Comparison of ENCODE assay signal across 14 mouse cellular contexts in genomic region chr4:136028689-136029088, GRCm38 (mm10). TPM values are rescaled to one million over a fixed set of nuclear protein-coding genes. Genes with fewer than 3 reads are reported as not detected.
DNase-seq lines count a peak whose midpoint lies in the region; ATAC-seq and TF ChIP-seq lines count a peak whose summit lies in the region.
"Had no signal": no experiment of that assay in that cellular context is flagged by ENCODE, and none has a peak within 500 bp of the region (broad histone marks: within the 10 kb centered on the region; RNA-seq: fewer than 3 reads in every experiment).

No protein-coding gene starts in this region.

- H3K4me3 ChIP-seq in gastrocnemius, adult 2 months = no peak overlapping the region
- peak overlapping the region; percentile 47 for H3K4me3 ChIP-seq in bone marrow macrophage, adult 2 months (ENCODE audit: insufficient read depth, low read length)
- H3K4me3 ChIP-seq in liver, embryonic 14.5 days (ENCODE audit: insufficient read depth in 1 of 2, low read depth in 2 of 2, low read length in 2 of 2) = no peak overlapping the region
- H3K4me3 ChIP-seq: myocyte; stomach, embryonic 15.5 days had no signal

- no peak for DNase-seq in gastrocnemius, adult 2 months
- no peak for DNase-seq in gastrocnemius, postnatal 25 days
- peak; percentile 87 for DNase-seq in 416B (ENCODE audit: low read depth)
- peak in 1 of 3 experiments; percentile 65 for DNase-seq in liver, embryonic 14.5 days (ENCODE audit: low read depth in 3 of 3, low spot score in 3 of 3)
- no peak for DNase-seq in thymus, adult 18-20 months
- no peak for DNase-seq in thymus, postnatal 36 days
- no peak for DNase-seq in thymus, postnatal 14 days
- DNase-seq: adrenal gland, postnatal 14 days; cerebellum, adult 18-20 months; lung, adult 2 months had no signal

- WGBS in liver, embryonic 14.5 days (ENCODE audit: insufficient replicate concordance) = 30% methylated on average over 5 of the region's 5 CpGs

- peak overlapping the region; percentile 52 for H3K9ac ChIP-seq in liver, embryonic 14.5 days (replicated peaks)
- H3K9ac ChIP-seq: stomach, embryonic 15.5 days had no signal

- peak overlapping the region; percentile 47 for H3K4me2 ChIP-seq in liver, embryonic 14.5 days (ENCODE audit: low read depth)
- H3K4me2 ChIP-seq: stomach, embryonic 15.5 days had no signal

- peak; percentile 17; the same call in 1 of the 2 replicates for ATAC-seq in liver, embryonic 14.5 days (ENCODE audit: insufficient read depth)
- ATAC-seq: intestine, embryonic 16.5 days had no signal

- no peak for TF ChIP-seq POLR2A in bone marrow macrophage, adult 2 months (IDR thresholded peaks at IDR 0.05; ENCODE audit: borderline replicate concordance, low read depth, low read length)

- no peaks in the 10 kb centered on the region for H3K27me3 ChIP-seq in liver, embryonic 14.5 days (ENCODE audit: control insufficient read depth, insufficient read depth, low read length)
- H3K27me3 ChIP-seq: stomach, embryonic 15.5 days had no signal

- no peaks in the 10 kb centered on the region for H3K36me3 ChIP-seq in liver, embryonic 14.5 days (replicated peaks; ENCODE audit: control insufficient read depth, insufficient read depth, low read depth)
- H3K36me3 ChIP-seq: stomach, embryonic 15.5 days had no signal

- H3K4me1 ChIP-seq in bone marrow macrophage, adult 2 months (ENCODE audit: control insufficient read depth, insufficient read depth, low read length) = peaks cover 46% of the 10 kb centered on the region
- H3K4me1 ChIP-seq in liver, embryonic 14.5 days (replicated peaks; ENCODE audit: control insufficient read depth in 2 of 2, insufficient read depth in 2 of 2, low read length in 1 of 2) = peaks cover 14 to 39% of the 10 kb centered on the region in 2 experiments

- H3K27ac ChIP-seq in gastrocnemius, adult 2 months = peak overlapping the region; percentile 16; the same call in 1 of the 2 replicates
- H3K27ac ChIP-seq in bone marrow macrophage, adult 2 months (ENCODE audit: insufficient read depth, low read depth, low read length) = peak overlapping the region; percentile 89
- H3K27ac ChIP-seq in liver, embryonic 14.5 days = peak overlapping the region; percentile 51
- H3K27ac ChIP-seq: stomach, embryonic 15.5 days had no signal

- TF ChIP-seq CTCF in gastrocnemius, adult 2 months (IDR thresholded peaks at IDR 0.05) = no peak
- TF ChIP-seq CTCF in bone marrow macrophage, adult 2 months (IDR thresholded peaks at IDR 0.05; ENCODE audit: low read depth, low read length) = no peak
- TF ChIP-seq CTCF in liver, embryonic 14.5 days (IDR thresholded peaks at IDR 0.05; ENCODE audit: low read depth) = no peak

- H3K9me3 ChIP-seq in liver, embryonic 14.5 days (ENCODE audit: control insufficient read depth, low read length) = no peaks in the 10 kb centered on the region
- H3K9me3 ChIP-seq: stomach, embryonic 15.5 days had no signal

- intact Hi-C loops in gastrocnemius, adult 2 months (cut with DNase I) = no loop called here

- peak; percentile 30; the same call in 1 of the 2 replicates for TF ChIP-seq EP300 in liver, embryonic 14.5 days (IDR thresholded peaks at IDR 0.05; ENCODE audit: low read depth)

RNA-seq across cellular contexts. Expression of gene Eloa, which starts 7.1 kb away (rescaled TPM):
- total RNA-seq in gastrocnemius, adult 2 months (2021) = 10 to 100 TPM; 58.9 to 63.4 TPM
- total RNA-seq in gastrocnemius, postnatal 25 days (2021) = 10 to 100 TPM; 45.3 to 50.6 TPM
- polyA plus RNA-seq in bone marrow macrophage, adult 2 months (2012; ENCODE audit: insufficient read depth, insufficient read length, missing spikeins) = 66.0 and 69.3 TPM in 2 replicates
- polyA plus RNA-seq in liver, embryonic 14.5 days (2012; rRNA removed) = 9.7 and 16.2 TPM in 2 replicates
- 29.0 and 30.0 TPM in 2 replicates for polyA plus RNA-seq in liver, embryonic 14.5 days (2014; fragmentation: Nextera tagmentation; extraction: Ambion mirVana)

RNA-seq across cellular contexts. Expression of gene Rpl11, which starts 24.5 kb away (rescaled TPM):
- 100 to 1,000 TPM; 215 to 256 TPM for total RNA-seq in gastrocnemius, adult 2 months (2021)
- total RNA-seq in gastrocnemius, postnatal 25 days (2021) = 100 to 1,000 TPM; 209 to 218 TPM
- polyA plus RNA-seq in bone marrow macrophage, adult 2 months (2012; ENCODE audit: insufficient read depth, insufficient read length, missing spikeins) = 1,501 and 1,718 TPM in 2 replicates
- polyA plus RNA-seq in liver, embryonic 14.5 days (2012; rRNA removed) = 457 and 805 TPM in 2 replicates
- 325 and 341 TPM in 2 replicates for polyA plus RNA-seq in liver, embryonic 14.5 days (2014; fragmentation: Nextera tagmentation; extraction: Ambion mirVana)

RNA-seq across cellular contexts. Expression of gene Pithd1, which starts 41.6 kb away (rescaled TPM):
- 10 to 100 TPM; 23.3 to 28.5 TPM for total RNA-seq in gastrocnemius, adult 2 months (2021)
- total RNA-seq in gastrocnemius, postnatal 25 days (2021) = 10 to 100 TPM; 22.0 to 22.6 TPM
- 31.0 and 31.5 TPM in 2 replicates for polyA plus RNA-seq in bone marrow macrophage, adult 2 months (2012; ENCODE audit: insufficient read depth, insufficient read length, missing spikeins)
- polyA plus RNA-seq in liver, embryonic 14.5 days (2012; rRNA removed) = 40.2 and 49.0 TPM in 2 replicates
- 71.2 and 79.5 TPM in 2 replicates for polyA plus RNA-seq in liver, embryonic 14.5 days (2014; fragmentation: Nextera tagmentation; extraction: Ambion mirVana)

RNA-seq across cellular contexts. Expression of gene Lypla2, which starts 56.3 kb away (rescaled TPM):
- 10 to 100 TPM; 25.6 to 30.4 TPM for total RNA-seq in gastrocnemius, adult 2 months (2021)
- total RNA-seq in gastrocnemius, postnatal 25 days (2021) = 10 to 100 TPM; 25.3 to 30.7 TPM
- 74.7 and 77.1 TPM in 2 replicates for polyA plus RNA-seq in bone marrow macrophage, adult 2 months (2012; ENCODE audit: insufficient read depth, insufficient read length, missing spikeins)
- polyA plus RNA-seq in liver, embryonic 14.5 days (2012; rRNA removed) = 26.5 and 29.2 TPM in 2 replicates
- polyA plus RNA-seq in liver, embryonic 14.5 days (2014; fragmentation: Nextera tagmentation; extraction: Ambion mirVana) = 30.6 and 36.8 TPM in 2 replicates

Comparison
In these comparisons a context has a peak if more than half of its experiments do, and no peak if none do; other contexts are left out.
1. H3K27ac ChIP-seq: peak in every context shown above with its lines; median percentile 89 in bone marrow macrophage, adult 2 months; 51 in liver, embryonic 14.5 days; 16 in gastrocnemius, adult 2 months.